Mouse (Mus musculus) ES-E14 (cell line): ENCODE data around the gene Emp1.

Source experiments
- CHD2 ChIP-seq: IDR thresholded peaks from 2 replicates; pipeline ENCODE4 v1.6.1; 2014; ENCODE audit warnings: mild to moderate bottlenecking, low read depth, low read length, inconsistent platforms
- ZC3H11A ChIP-seq: IDR thresholded peaks from 2 replicates; pipeline ENCODE4 v1.6.1; 2012; ENCODE audit warnings: low read depth, mild to moderate bottlenecking, inconsistent platforms, low read length, borderline replicate concordance

DNA sequence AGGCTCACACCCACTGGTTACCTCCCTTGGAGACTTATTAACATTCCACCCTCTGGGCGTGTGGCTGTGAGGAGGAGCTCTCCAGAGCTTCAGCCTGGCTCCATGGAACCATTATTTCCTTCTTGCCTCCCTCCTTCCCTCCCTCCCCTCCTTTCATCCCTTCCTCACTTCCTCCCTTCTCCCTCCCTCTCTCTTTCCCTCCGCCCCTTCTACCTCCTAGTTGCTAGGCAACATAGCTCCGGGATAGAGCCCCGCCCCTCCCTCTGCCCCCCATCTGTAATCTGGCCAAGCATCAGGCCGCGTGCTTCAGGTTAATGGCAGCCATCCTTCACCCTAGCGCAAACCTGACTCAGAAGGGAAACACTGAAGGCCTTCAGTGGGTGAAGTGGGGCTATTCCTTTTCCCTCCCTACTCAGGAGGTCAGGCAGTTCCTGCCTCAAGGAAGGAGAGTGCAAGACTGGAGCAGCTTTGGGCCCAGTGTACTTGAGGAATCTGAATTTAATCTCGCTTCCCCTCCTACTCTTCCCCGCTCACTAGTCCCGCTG, 29.5 kb upstream of the Emp1 start:
- TF ChIP-seq CHD2 (no peak), ZC3H11A (no peak)
